Mouse (Mus musculus) thymus, postnatal 14 days (tissue): Measurements from ENCODE around the gene Itk.

Source experiments
- DNase-seq: peaks from one replicate; pipeline ENCODE4 v3.0.0; 2021

The Itk gene

DNA sequence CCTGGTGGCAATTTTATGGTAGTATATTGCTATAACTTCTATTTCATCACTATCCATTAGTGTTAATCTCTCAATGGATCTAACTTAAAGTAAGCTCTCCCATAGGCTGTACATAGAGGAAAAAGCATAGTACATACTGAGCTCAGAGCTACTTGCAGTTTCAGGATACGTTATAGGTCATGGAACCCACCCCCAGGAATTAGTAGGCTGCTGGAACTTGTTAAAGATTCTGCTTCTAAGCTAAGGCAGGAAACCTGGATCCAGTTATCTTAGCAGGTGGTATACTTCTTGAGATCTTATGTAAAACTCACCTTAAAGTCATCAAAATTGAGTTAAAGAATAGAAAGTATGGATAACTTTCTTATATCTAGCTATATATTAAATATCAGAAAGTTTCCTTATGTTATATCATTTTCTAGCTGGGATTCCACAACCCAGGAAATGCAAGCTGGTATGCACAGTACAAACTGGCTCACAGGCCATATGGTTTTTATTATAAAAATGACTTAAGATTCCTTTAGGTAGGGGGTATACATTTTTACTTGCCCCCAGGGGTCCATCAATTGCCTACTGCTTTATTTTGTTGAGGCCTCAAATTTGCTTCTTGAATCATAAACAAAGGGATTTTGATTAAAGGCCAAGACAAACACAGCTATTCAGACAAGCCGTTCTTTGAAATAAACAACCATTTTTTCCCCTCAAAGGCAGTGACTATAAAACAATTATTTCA is 39.5 kb downstream of the Itk start:
- DNase-seq: no peak

DNA sequence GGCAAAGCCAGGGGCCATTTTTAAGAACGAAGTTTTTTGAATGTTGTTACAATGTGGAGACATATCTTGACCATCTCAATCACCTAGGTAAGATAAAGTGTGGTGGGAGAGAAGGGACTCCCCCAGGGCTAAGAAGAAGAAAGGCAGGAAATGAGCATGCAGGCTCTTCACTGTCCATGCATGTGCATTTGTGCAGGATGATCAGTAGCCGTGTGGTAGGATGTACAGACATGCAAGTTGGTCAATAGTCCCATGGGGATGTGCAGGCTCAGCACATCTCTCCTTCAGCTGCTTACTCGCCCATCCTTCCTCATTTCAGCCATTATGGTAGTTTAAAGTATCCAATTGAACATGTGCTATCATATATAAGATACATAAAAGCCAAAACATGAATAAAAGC is 40.9 kb downstream of the Itk start:
- no peak for DNase-seq

DNA sequence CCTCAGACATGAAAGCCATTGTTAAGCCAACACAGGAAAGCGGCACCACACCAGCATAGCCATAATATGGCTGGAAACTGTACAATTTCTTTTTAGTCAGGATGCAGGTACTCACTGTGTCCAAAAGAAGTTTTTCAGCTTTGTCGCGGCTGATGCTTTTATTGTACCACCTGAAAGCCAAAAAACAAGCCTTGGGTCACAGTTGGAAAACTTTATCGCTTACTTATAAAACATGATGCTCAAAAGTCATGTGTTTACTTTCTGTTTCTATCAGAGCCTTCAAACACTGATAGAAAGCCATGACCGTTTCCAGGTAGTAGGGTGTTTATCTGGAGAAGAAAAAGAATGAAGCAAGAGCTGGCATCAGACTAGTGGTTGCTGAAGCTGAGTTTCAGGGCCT is 41.6 kb downstream of the Itk start:
- no peak for DNase-seq

GRCm38 (mm10) chr11:46343886-46344546 is 45.3 kb downstream of the Itk start:
- peak; percentile 61 for DNase-seq

GRCm38 (mm10) chr11:46341960-46342359 is 47.4 kb downstream of the Itk start:
- DNase-seq: no peak

DNA sequence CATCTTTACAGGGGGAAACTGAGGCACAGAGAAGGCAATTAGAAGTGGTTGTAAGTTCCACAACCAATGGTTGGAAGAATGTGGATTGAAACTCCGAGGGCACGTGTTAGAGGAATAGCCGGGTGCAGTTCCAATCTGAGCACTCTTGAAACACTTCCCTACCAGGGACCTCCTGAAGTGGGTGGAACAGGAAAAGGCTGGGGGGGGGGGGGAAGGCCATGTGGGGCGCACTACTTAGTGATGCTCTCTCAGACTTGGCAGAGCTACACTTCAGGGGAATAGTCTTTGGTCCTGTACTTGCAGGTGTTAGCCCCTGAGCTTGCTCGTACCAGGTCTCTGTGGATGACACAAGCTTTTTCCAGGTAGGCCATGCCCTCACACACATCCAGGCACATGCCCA is 53.3 kb downstream of the Itk start:
- DNase-seq: no peak

DNA sequence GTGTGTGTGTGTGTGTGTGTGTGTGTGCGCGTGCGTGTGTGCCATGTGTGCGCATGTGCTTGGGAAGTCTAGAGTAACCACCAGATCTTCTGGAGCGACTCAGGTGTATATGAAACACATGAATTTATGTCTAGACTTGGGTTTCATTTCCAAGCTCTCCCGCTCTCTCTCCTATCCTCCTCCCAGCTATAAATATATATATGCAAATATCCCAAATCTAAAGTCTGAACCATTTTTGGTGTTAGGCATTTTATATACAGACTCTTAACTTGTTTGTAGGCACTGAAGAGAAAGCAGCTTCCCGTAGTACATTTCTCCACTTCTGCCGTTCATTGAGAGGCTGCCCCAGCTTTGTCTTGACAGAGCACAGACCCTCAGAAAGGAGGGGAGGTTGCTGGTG is 57.1 kb downstream of the Itk start:
- no peak for DNase-seq

DNA sequence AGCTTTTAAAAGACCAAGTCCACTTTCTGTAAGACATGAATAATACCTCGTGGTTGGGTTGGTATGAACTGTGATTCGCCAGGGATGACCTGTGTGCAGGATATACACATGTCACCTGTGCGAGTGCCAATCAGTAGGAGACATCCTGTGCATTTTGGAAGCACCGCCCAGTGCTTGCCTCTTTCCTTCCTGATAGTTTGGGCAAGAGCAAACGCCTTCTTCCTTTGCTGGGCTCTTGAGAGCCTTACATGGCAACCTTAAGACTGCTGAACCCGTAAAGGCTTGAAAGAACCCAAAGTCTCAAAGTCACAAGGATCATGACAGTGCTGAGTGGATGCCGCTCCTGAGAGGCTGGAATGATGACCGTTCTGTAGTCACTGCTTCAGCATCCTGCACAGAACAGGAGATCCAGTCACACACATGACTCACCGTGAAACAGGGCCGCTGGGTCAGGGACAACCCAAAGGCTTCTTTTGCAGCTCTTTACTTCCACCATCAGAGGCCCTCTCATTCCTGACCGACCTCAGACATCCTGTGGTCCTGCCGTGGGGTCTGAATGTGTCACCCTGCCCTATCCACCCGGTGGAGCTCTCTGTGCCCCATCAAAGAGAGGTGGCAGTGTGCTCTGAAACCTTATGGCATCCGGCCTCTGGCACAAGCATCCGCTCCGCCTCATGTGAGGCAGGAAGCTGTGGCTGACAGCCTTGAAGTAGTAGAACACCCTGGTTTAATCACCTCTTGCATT is 62.9 kb downstream of the Itk start:
- DNase-seq: peak; percentile 83

DNA sequence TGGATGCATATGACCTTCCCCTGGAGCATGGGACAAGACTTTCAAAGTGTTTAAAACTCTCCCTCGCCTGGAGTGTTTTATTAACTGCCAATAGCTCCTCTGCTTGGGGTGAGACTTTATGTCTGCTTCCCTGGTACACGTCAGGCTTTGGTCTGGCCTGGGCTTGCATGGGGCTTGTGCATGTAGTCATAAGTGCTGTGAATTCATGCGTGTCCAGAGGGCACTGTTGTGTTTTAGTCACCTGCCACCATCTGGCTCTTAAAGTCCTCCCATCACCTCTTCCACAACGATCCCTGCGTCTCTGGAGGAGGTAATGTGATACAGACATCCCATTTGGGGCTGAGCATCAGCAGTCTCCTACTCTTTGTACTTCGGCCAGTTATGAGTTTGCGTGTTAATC is 67.8 kb downstream of the Itk start:
- no peak for DNase-seq

- DNase-seq: no peak
Observed at GRCm38 (mm10) chr11:46314534-46314933, 74.8 kb downstream of the Itk start.

DNA sequence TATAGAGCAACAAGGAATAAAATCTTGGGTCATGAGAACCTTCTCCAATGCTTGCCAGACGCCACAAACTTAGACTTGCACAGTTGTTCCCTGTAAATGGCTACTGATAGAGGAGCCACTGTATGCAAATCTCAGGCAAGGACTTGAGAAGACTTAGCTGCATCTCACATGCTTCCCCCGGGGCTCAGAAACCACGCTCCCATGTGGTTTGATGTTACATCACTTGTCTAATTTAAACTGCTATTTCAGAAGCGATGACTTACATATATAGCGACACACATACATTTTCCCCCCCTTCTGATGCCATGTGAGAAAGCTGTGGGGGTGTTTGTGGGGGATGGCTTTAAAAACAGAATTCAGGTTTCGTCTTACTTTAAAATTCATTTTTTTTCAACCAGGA is 75.5 kb downstream of the Itk start:
- DNase-seq: peak; percentile 39

GRCm38 (mm10) chr11:46312523-46313035 is 76.7 kb downstream of the Itk start, which contains the start of gene Cyfip2:
TSS of gene Cyfip2 (minus strand) at chr11:46312859.
- no peak for DNase-seq

- DNase-seq: peak; percentile 87
Observed at GRCm38 (mm10) chr11:46311703-46312522, 77.4 kb downstream of the Itk start.

- peak; percentile 78 for DNase-seq
Observed at GRCm38 (mm10) chr11:46311181-46311702, 78.1 kb downstream of the Itk start.

- no peak for DNase-seq
Observed at GRCm38 (mm10) chr11:46310647-46311063, 78.7 kb downstream of the Itk start.

- DNase-seq: peak; percentile 54
Observed at GRCm38 (mm10) chr11:46309808-46310555, 79.3 kb downstream of the Itk start.

DNA sequence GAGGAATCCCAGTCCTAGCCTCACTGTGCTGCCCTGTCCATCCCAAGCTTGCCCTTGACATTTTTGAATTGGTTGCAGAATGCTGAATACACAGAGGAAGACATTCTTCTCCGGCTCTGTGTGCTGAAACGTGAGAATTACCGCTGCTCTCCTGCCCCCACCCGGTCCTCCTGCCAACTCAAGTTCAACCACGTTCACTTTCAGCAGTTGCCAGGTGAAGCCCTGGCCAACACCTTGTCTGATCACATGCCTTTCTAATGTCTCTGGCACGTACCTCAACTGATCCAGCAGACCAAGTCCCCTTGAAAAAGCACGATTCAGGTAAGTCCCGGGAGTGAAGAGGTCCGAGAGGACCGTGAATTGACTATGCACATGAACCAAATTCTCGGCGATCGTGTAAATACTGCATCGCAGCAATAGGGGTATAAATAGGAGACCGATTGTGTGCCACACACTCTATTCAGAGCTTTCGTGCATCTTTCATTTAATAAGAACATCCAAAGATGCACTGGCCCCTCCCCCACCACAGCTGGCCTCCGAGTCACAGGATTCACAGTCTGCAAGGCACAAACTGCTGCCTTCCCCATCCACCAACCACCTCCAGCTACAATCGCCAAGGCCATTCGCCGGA is 80.1 kb downstream of the Itk start:
- DNase-seq: peak; percentile 78

DNA sequence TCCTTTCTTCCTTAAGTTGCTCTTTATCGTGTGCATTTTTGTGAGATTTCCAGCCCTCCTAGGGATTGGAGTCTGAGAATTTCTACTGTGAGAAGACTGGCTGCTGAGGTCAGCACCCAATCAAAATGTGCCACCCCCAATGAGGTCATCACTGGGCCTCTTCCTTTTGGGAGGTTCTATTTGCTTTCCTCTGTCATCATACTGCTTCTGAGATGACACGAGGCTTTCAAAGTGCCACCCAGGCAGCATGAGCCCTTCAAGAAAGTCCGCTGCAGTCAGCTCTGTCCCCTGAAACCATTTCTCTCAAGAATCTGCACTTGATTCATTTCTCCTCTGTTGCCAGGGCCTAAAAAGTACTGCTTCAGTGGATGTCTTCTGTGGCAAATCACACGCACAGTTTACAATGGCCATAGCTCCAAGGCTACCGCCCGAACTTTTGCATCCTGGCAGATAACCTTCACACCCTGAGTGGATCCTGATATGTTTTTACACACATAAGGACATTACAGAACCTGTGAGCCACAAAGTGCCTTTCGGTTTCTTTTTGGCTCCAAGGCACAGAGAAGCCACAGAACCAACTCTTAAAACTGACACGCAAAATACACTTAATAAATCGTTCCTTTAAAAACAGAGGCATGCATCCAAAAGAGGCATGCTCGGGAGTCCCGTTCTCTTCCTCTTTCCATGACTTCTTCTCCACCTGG is 80.9 kb downstream of the Itk start:
- DNase-seq: peak; percentile 35

- DNase-seq: peak; percentile 48
Observed at GRCm38 (mm10) chr11:46307768-46308167, 81.5 kb downstream of the Itk start.

- DNase-seq: peak; percentile 45
Observed at GRCm38 (mm10) chr11:46306776-46307175, 82.5 kb downstream of the Itk start.
